Mouse (Mus musculus) erythroblast, embryonic 14.5 days (primary cell): ENCODE measurements around the gene Pknox2.

ENCODE experiments used
- GATA1 ChIP-seq: IDR thresholded peaks from 2 replicates; pipeline ENCODE4 v1.6.1; 2012; ENCODE audit warnings: low read length, inconsistent platforms, mixed read lengths
- TAL1 ChIP-seq: IDR thresholded peaks from 3 replicates; pipeline ENCODE4 v1.6.1; 2012; ENCODE audit warnings: low read length, inconsistent platforms, mixed read lengths

DNA sequence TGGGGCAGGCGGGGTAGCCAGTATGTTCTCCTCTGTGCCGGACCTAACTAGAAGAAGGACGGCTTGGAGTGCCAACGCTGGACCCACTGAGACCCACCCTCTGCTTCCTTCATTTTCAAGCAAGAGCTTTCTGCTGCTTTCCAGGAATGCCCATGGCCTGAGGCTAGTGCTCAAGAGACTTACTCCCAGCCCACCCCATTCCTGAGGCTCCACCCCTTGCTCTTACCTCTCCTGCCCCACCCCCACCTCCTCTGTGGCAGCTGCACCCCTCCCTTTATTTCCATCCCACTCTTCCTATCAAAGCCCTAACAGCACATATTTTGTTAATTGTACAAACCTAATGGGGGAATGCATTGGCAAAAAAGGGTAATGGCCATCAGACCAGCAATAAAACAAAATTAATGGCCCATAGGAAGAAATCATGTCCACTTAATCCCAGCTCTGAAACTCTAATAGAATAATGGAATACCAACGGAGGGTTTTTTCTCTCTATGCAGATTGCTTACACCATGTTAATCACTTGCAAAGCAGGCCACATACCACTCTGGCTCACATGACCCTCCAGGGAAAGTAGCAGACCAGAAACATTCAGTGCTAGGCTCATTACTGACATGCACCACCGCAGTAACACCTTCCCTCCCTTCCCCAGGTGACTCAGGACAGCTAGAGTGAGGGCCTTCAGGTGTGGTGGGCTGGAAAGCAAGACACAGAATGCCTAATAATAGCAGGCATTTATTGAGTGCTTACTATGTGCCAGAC is 57.1 kb downstream of the Pknox2 start:
- no peak for TF ChIP-seq GATA1
- TF ChIP-seq TAL1 = no peak
